Mouse (Mus musculus): Measurements from ENCODE around the gene Arl15.

GRCm38 (mm10) chr13:113860816-113861215 is 66.5 kb downstream of the Arl15 start:
- TF ChIP-seq CTCF (IDR thresholded peaks at IDR 0.05; ENCODE audit: extremely low read depth, insufficient read depth, insufficient read length, insufficient replicate concordance) (no peak), POLR2A (IDR thresholded peaks at IDR 0.05; ENCODE audit: low read depth, low read length) (no peak)
